ENCODE assay signal across 8 mouse cellular contexts in the genomic region with DNA sequence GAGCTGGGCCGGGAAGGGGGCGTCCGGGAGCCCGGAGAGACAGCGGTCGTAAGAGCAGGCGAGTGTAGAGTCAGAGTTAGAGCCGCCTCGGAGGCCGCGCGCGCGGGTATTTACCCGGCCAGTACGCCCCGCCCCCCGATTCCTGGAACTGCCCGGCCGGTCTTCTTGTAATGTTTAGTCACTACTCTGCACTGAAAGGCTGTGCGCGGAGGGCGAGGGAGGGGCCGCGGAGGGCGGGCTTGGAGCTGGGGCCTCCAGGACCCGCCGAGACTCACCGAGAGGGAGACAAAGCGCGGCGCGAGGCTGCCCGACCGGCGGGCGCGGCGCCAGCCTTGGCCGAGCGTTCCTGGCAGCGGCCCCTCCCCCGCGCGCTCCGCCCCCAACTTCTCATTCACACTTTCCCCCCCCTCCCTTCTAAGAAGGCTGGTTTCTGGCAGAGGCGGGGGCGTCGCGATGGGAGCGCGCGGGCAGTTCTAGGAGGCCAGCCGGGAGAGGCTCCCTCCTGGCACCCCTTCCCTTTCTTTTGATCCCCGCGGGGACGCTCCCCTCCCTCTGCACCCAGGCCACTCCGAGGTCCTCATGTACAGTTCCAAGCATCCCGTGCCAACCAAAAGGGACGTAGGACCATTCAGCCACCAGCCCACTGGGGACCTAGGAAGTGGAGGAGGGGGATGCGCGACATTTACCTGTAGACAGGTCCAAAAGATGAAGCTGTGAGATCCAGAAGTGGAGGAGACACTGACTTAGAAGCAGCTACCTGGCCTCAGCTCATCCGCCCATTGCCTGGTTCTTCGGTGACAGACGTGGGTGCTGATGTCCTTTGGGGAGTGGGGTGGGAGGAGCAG. TPM values are rescaled to one million over a fixed set of nuclear protein-coding genes. Genes with fewer than 3 reads are reported as not detected.
A peak's percentile ranks its signal among the peaks of the same experiment; 100 is the strongest.
DNase-seq lines count a peak whose midpoint lies in the region; ATAC-seq lines count a peak whose summit lies in the region.

No protein-coding gene starts in this region.

- peak overlapping the region; percentile 51 for H3K4me3 ChIP-seq in embryonic facial prominence, embryonic 11.5 days (ENCODE audit: low read depth, low read length)
- H3K4me3 ChIP-seq in limb, embryonic 10.5 days: peak overlapping the region; percentile 72
- peak overlapping the region; percentile 64 for H3K4me3 ChIP-seq in midbrain, embryonic 12.5 days

- WGBS in embryonic facial prominence, embryonic 11.5 days: under 1% methylated on average over 61 of the region's 65 CpGs
- WGBS in limb, embryonic 10.5 days: 1% methylated on average over 62 of the region's 65 CpGs
- WGBS in midbrain, embryonic 12.5 days: under 1% methylated on average over 59 of the region's 65 CpGs

- peak; percentile 93 for ATAC-seq in embryonic facial prominence, embryonic 11.5 days (replicated peaks; ENCODE audit: insufficient number of reproducible peaks, low FRiP score, low TSS enrichment, low read depth)
- ATAC-seq in midbrain, embryonic 12.5 days (ENCODE audit: low FRiP score, low read depth): peak; percentile 92

- H3K9me3 ChIP-seq in embryonic facial prominence, embryonic 11.5 days (replicated peaks; ENCODE audit: control insufficient read depth, low read length): no peaks in the 10 kb centered on the region
- no peaks in the 10 kb centered on the region for H3K9me3 ChIP-seq in limb, embryonic 10.5 days (replicated peaks)
- no peaks in the 10 kb centered on the region for H3K9me3 ChIP-seq in midbrain, embryonic 12.5 days

- no peaks in the 10 kb centered on the region; the same call in 1 of the 2 replicates for H3K36me3 ChIP-seq in embryonic facial prominence, embryonic 11.5 days (replicated peaks; ENCODE audit: control insufficient read depth, insufficient read depth, low read depth, low read length)
- peaks cover 18% of the 10 kb centered on the region for H3K36me3 ChIP-seq in limb, embryonic 10.5 days
- H3K36me3 ChIP-seq in midbrain, embryonic 12.5 days: no peaks in the 10 kb centered on the region

- H3K27me3 ChIP-seq in embryonic facial prominence, embryonic 11.5 days (ENCODE audit: control insufficient read depth, insufficient read depth, low read length): peaks cover 11% of the 10 kb centered on the region
- H3K27me3 ChIP-seq in limb, embryonic 10.5 days (ENCODE audit: low read depth, poor library complexity, severe bottlenecking): peaks cover 72% of the 10 kb centered on the region
- peaks cover 60% of the 10 kb centered on the region for H3K27me3 ChIP-seq in midbrain, embryonic 12.5 days

- peak overlapping the region; percentile 99 for H3K4me2 ChIP-seq in embryonic facial prominence, embryonic 11.5 days (ENCODE audit: low read depth, low read length)
- peak overlapping the region; percentile 96 for H3K4me2 ChIP-seq in midbrain, embryonic 12.5 days (replicated peaks)

- H3K9ac ChIP-seq in embryonic facial prominence, embryonic 11.5 days (replicated peaks; ENCODE audit: low read length): peak overlapping the region; percentile 90
- peak overlapping the region; percentile 81 for H3K9ac ChIP-seq in midbrain, embryonic 12.5 days (replicated peaks)

- peaks cover 23% of the 10 kb centered on the region for H3K4me1 ChIP-seq in embryonic facial prominence, embryonic 11.5 days (ENCODE audit: control insufficient read depth, insufficient read depth, low read length)
- peaks cover 69% of the 10 kb centered on the region for H3K4me1 ChIP-seq in limb, embryonic 10.5 days
- peaks cover 53% of the 10 kb centered on the region for H3K4me1 ChIP-seq in midbrain, embryonic 12.5 days

- peak overlapping the region; percentile 93 for H3K27ac ChIP-seq in embryonic facial prominence, embryonic 11.5 days (replicated peaks; ENCODE audit: low read depth, low read length)
- peak overlapping the region; percentile 95 for H3K27ac ChIP-seq in limb, embryonic 10.5 days
- peak overlapping the region; percentile 89 for H3K27ac ChIP-seq in midbrain, embryonic 12.5 days (replicated peaks)

- peak; percentile 100 for DNase-seq in 3134 (ENCODE audit: extremely low read depth, insufficient read length, low spot score)
- DNase-seq in adrenal gland, postnatal 25 days: peak; percentile 97
- DNase-seq in embryonic facial prominence, embryonic 11.5 days (ENCODE audit: low spot score): peak; percentile 96
- peak; percentile 100 for DNase-seq in heart, adult 11 months
- peak; percentile 96 for DNase-seq in kidney, adult 18-20 months
- peak; percentile 97 for DNase-seq in limb, embryonic 10.5 days (ENCODE audit: low spot score)
- DNase-seq in spleen, adult 18-20 months: peak; percentile 84 to 92

RNA-seq across cellular contexts. Expression of a gene that starts 0.5 kb away (rescaled TPM):
- 8.8 and 9.0 TPM in 2 replicates for total RNA-seq in adrenal gland, postnatal 25 days (2021)
- 8.4 and 9.8 TPM in 2 replicates for polyA plus RNA-seq in embryonic facial prominence, embryonic 11.5 days (2014; fragmentation: Nextera tagmentation; extraction: Ambion mirVana)
- polyA plus RNA-seq in limb, embryonic 10.5 days (2016; fragmentation: Nextera tagmentation; extraction: Ambion mirVana): 11.2 and 13.2 TPM in 2 replicates
- polyA plus RNA-seq in midbrain, embryonic 12.5 days (2016; fragmentation: Nextera tagmentation; extraction: Ambion mirVana): 10.7 and 13.2 TPM in 2 replicates

RNA-seq across cellular contexts. Expression of a gene that starts 16.8 kb away (rescaled TPM):
- 58.9 and 60.0 TPM in 2 replicates for total RNA-seq in adrenal gland, postnatal 25 days (2021)
- 33.7 and 34.7 TPM in 2 replicates for polyA plus RNA-seq in embryonic facial prominence, embryonic 11.5 days (2014; fragmentation: Nextera tagmentation; extraction: Ambion mirVana)
- polyA plus RNA-seq in limb, embryonic 10.5 days (2016; fragmentation: Nextera tagmentation; extraction: Ambion mirVana): 47.1 and 47.4 TPM in 2 replicates
- polyA plus RNA-seq in midbrain, embryonic 12.5 days (2016; fragmentation: Nextera tagmentation; extraction: Ambion mirVana): 47.5 and 48.9 TPM in 2 replicates

Comparison
In these comparisons a context has a peak if more than half of its experiments do, and no peak if none do; other contexts are left out.
1. Peak in every context shown above with its lines: DNase-seq, ATAC-seq, H3K4me3 ChIP-seq and H3K27ac ChIP-seq.